Mouse (Mus musculus) left cerebral cortex, adult 2 months (tissue): Measurements from ENCODE around the gene Usp7. TPM values are rescaled to one million over a fixed set of nuclear protein-coding genes. Genes with fewer than 3 reads are reported as not detected.

ENCODE experiments used
- DNase-seq, 2 experiments: peaks; one replicate each; pipeline ENCODE4 v3.0.0; 2021 to 2022; ENCODE audit warnings: low spot score in 2 of 2, mixed read lengths in 1 of 2; ENCODE audit errors: extremely low spot score in 1 of 2
- H3K27ac ChIP-seq: fragments of 200-600 bp; 2 replicates; pipeline ENCODE4 v1.8.1; 2022
- H3K4me3 ChIP-seq: fragments of 200-600 bp; 2 replicates; pipeline ENCODE4 v1.8.1; 2022
- CTCF ChIP-seq: fragments of 200-600 bp; IDR thresholded peaks from 2 replicates; pipeline ENCODE4 v1.8.1; 2022; ENCODE audit warnings: antibody characterized with exemption, mild to moderate bottlenecking, moderate library complexity
- intact Hi-C: fragments of 180-260 bp; cut with DNase I; formaldehyde crosslinking; loops from one replicate; pipeline ENCODE4 v1.15.1; 2025
- total RNA-seq, 2 experiments: library from RNA; stranded (reverse); gene quantifications; 2 replicates each; pipeline ENCODE4 v1.2.3; 2021

Gene Usp7
- total RNA-seq, 2 experiments from 2014 or later = 167 to 182 TPM

- no peak for DNase-seq
- TF ChIP-seq CTCF = peak; percentile 91
- Histone ChIP-seq H3K4me3 (no peak overlapping the region), H3K27ac (no peak overlapping the region)
- intact Hi-C loops = loop anchor here (2.0 kb wide), 1 partner anchor 270 kb away; no protein-coding TSS in a partner anchor
Observed at GRCm38 (mm10) chr16:8676800-8677199, 115.3 kb downstream of the Usp7 start.

- no peak for TF ChIP-seq CTCF
- Histone ChIP-seq H3K4me3 (no peak overlapping the region), H3K27ac (no peak overlapping the region)
- intact Hi-C loops = loop anchor here (2.0 kb wide), 1 partner anchor 269 kb away; no protein-coding TSS in a partner anchor
- DNase-seq = no peak
Observed at GRCm38 (mm10) chr16:8676228-8676627, 115.9 kb downstream of the Usp7 start.

GRCm38 (mm10) chr16:8675559-8675958 is 116.5 kb downstream of the Usp7 start:
- intact Hi-C loops = no loop called here
- no peak for DNase-seq
- TF ChIP-seq CTCF = no peak
- no peak overlapping the region for H3K27ac ChIP-seq
- no peak overlapping the region for H3K4me3 ChIP-seq

- intact Hi-C loops = loop anchor here (1.0 kb wide), 1 partner anchor 180 kb away; no protein-coding TSS in a partner anchor
- Histone ChIP-seq H3K27ac (no peak overlapping the region), H3K4me3 (no peak overlapping the region)
- no peak for DNase-seq
- peak; percentile 72 for TF ChIP-seq CTCF
Observed at GRCm38 (mm10) chr16:8674165-8674564, 117.9 kb downstream of the Usp7 start.

GRCm38 (mm10) chr16:8673343-8673742 is 118.8 kb downstream of the Usp7 start:
- intact Hi-C loops = loop anchor here (2.0 kb wide), 1 partner anchor 29 kb away; no protein-coding TSS in a partner anchor
- DNase-seq = no peak
- no peak for TF ChIP-seq CTCF
- Histone ChIP-seq H3K27ac (no peak overlapping the region), H3K4me3 (no peak overlapping the region)

GRCm38 (mm10) chr16:8672811-8673210 is 119.3 kb downstream of the Usp7 start:
- TF ChIP-seq CTCF = no peak
- no peak overlapping the region for H3K4me3 ChIP-seq
- intact Hi-C loops = loop anchor here (2.0 kb wide), 1 partner anchor 28 kb away; no protein-coding TSS in a partner anchor

GRCm38 (mm10) chr16:8672350-8672687 is 119.8 kb downstream of the Usp7 start:
- no peak for DNase-seq
- TF ChIP-seq CTCF = no peak
- intact Hi-C loops = loop anchor here (2.0 kb wide), 1 partner anchor 28 kb away; no protein-coding TSS in a partner anchor
- no peak overlapping the region for H3K27ac ChIP-seq
- peak overlapping the region; percentile 49 for H3K4me3 ChIP-seq

More at GRCm38 (mm10) chr16:8672811-8673210, 119.3 kb downstream of the Usp7 start:
- DNase-seq = no peak
- H3K27ac ChIP-seq = no peak overlapping the region

- intact Hi-C loops = loop anchor here (2.0 kb wide), 1 partner anchor 27 kb away; no protein-coding TSS in a partner anchor
- peak; percentile 7 for TF ChIP-seq CTCF
- peak; percentile 71 to 84 for DNase-seq
- peak within 1 kb of the TSS; percentile 47 for H3K27ac ChIP-seq
- H3K4me3 ChIP-seq = peak within 1 kb of the TSS; percentile 49
Observed at GRCm38 (mm10) chr16:8671551-8672349, 120.4 kb downstream of the Usp7 start, which contains the start of gene Carhsp1. Gene Carhsp1 (minus strand): TSS chr16:8672155.

GRCm38 (mm10) chr16:8670041-8671035 is 121.8 kb downstream of the Usp7 start:
- DNase-seq = no peak
- intact Hi-C loops = no loop called here
- Histone ChIP-seq H3K27ac (peak overlapping the region; percentile 40), H3K4me3 (peak overlapping the region; percentile 49; the same call in 1 of the 2 replicates)
- TF ChIP-seq CTCF = no peak

- DNase-seq = no peak
- Histone ChIP-seq H3K4me3 (no peak overlapping the region), H3K27ac (no peak overlapping the region)
- intact Hi-C loops = no loop called here
- no peak for TF ChIP-seq CTCF
Observed at GRCm38 (mm10) chr16:8669432-8669831, 122.7 kb downstream of the Usp7 start.

GRCm38 (mm10) chr16:8668386-8668785 is 123.7 kb downstream of the Usp7 start:
- intact Hi-C loops = no loop called here
- Histone ChIP-seq H3K27ac (no peak overlapping the region), H3K4me3 (no peak overlapping the region)
- DNase-seq = no peak
- TF ChIP-seq CTCF = no peak
